Mouse (Mus musculus): ENCODE data around the gene Gm42742.

Gm42742 gene

DNA sequence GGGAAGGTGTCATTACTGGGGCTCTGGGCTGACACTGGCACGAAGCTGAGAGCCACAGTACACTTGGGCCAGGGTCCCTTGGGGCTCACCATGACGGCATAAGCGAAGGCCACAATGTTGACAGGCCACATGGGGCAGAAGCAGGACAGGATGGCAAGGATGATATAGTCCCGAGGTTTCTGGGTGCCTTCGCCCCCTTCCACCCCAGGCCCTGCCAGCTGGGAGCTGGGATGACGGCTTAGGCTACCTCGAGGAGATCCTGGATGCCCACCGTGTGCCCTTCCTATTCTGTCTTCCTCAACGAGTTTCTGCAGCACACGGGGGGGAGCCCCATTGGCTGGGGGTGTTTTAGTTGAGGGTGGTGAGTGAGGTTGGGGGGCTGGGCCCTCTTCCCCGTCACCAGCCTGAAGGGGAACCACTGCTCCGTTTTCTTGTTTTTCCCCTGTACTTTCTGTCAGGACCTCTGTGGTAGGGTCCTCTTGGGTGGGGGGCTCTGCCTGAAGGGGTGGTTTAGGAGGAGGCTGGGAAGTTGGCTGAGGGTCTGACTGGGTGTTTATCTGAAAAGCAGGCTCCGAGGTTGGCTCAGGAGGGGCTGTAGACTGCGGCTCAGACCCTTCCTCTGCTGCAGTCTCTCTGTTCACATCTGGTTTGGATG lies 1.5 kb downstream of the Gm42742 start:
- no peak for DNase-seq

DNA sequence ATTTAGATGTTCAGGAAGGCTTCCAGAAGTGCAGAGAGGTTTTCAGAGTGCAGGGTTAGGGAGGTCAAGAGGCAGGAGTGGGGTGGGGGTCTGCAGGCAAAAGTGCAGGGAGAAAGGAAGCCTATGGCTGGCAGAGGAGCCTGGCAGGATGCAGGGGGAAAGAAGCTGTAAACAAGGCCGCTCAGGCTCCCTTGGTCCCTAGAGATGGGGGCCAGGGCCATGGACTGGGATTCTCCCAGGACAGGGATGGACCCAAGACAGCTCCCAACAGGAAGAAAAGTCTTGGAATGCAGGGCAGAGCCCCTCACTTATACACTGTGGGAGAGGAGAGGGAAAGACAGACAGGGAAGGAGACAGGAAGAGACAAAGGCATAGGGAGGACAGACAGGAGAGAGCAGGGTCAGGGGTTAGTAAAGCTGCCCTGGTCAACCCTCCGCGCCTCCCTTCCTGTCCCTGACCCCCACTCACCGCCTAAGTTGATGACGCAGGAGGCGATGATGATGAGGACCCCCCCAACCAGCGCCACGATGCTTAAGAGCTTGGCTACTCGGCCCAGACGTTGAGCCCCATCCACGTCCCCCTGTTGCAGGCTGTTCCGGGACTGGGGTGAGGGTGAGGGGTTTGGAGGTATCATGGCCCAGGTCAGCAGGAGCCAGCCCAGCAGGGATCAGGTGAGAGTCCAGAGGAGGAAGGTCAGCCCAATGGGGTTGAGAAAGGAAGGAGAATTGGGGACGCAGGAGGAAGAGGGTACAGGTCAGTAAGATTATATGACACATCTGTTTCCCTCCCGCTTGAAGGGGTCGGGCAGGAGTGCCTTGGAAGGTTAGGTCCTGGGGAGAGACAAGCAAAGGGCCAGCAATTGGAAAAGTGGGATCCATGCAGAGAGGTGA lies 2.2 kb downstream of the Gm42742 start:
- no peak for DNase-seq

DNA sequence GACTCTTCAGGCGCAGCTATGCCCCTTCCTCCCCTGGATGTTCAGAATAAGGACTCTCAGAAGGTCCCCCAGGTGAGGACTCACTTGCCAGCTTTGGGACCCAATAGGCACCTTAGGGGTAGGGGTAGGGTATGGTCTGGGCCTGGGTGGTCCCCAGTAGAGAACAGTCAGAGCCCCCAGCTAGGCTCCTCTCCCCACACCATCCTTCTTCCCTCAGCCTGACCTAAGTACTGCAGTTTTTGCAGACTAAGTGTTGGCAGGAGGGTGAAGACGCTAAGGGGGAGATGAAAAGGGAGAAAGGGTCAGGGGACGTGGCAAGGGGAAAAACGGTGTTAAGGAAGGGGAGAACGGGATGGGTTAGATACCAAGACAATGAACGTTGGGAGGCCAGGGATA lies 2.9 kb downstream of the Gm42742 start:
- no peak for DNase-seq

DNA sequence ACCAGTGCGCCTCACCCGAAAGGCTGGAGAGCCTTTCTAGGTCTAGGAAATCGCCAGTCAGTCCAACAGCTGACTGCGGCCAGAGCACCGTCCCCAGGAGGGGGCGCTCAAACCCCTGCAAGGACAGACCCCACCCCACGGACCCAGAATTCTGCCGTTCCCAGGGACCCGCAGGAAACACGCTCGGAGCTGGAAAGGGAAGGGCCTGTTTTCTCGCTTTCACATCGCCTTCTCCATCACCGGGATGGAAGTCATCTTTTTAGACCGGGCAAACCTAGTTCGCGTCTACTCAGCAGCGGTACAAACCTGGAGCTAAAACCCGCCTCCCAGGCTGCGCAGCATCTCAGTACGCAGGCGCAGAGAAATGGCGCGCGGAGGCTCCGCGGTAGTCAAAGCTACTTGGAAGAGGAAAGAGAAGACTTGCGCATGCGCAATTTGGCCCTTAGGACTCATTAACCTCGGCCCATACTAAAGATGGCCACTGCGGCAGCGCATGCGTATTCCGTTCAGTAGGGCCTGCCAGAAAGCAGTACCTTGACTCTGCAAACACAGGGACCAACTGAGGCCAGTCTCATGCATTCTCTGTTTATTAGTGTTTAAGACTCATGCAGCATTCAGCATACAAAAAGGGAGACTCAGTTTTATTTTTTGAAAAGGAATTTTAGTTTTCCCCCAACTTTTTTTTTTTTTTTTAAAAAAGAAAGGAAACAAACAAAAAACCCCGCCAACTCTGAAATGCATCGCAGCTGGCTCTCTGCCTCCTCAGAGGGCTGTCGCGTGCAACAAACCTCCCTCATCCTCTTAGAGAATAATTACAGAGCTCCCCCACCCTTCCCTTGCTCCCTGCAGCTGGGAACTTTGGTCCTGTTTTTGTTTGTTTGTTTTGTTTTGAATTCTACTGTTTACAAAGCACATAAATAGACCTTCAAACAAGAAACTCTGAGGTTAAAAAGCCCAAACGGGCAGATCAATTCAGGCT lies 3.6 kb downstream of the Gm42742 start, which contains the start of gene Pagr1a:
Gene Pagr1a (minus strand): TSS at position 382 of the 979 bp plus-strand sequence.
- peak; percentile 98 for DNase-seq

DNA sequence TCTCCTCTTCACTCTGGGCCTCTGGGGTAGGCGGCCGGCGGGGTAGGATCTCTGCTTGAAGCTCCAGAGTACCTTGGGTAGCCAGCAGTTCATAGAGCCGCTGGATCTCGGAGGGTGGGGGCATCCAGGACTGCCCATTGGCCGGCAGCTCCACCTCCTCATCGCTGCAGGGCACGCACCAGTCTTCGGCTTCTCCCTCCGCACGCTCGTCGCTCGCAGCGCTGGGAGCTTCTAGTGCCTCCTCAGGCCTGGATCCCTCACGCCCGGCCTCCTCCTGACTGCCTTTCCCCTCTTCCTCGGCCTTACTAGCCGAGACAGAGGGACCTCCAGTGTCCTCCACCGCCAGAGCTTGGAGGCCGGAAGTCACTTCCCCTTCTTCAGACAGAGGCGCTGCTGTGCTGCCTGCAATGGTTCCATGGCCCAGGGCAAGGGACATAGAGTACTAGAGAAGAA lies 4.4 kb downstream of the Gm42742 start:
- DNase-seq: peak; percentile 70 to 79

DNA sequence TGATC lies 4.6 kb downstream of the Gm42742 start, which contains the start of gene Pagr1b:
Gene Pagr1b (minus strand): TSS at position 4 of the 5 bp plus-strand sequence.
- no peak for DNase-seq

DNA sequence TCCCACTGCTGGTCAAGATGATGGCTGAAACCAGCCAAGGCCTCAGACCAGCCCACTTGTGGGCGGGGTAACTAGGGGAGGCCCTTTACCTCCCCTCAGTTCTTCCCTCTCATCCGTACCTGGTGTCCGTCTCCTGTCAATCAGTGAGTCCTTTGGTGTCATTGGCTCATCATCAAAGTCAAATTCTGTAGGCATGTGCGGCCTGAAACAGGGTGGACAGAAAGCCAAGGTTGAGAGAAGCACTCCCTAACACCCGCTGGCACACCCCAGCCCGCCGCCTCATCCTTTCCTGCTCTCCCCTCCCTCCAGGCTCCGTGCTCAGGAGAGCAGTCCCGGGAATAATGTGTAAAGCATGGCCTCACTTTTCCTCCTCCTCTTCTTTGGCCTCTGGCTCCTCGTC lies 4.8 kb downstream of the Gm42742 start:
- peak; percentile 77 to 79 for DNase-seq

DNA sequence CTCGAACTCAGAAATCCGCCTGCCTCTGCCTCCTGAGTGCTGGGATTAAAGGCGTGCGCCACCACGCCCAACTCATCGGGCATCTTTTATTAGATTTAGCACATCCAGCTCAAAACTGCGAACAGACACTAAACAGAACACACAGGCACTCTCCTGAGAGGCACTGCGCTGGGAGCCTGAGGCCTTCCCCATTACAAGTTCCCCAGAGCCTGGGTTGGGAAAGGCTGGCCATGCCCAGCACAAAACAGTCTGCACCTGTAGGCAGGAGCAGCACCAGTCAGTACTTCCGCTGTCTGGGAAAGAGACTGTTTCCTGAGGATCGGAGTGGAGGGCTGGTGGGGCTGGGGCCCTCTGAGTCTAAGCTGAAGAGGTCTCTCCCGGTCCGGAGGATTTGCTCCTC lies 5.9 kb downstream of the Gm42742 start:
- DNase-seq: no peak

DNA sequence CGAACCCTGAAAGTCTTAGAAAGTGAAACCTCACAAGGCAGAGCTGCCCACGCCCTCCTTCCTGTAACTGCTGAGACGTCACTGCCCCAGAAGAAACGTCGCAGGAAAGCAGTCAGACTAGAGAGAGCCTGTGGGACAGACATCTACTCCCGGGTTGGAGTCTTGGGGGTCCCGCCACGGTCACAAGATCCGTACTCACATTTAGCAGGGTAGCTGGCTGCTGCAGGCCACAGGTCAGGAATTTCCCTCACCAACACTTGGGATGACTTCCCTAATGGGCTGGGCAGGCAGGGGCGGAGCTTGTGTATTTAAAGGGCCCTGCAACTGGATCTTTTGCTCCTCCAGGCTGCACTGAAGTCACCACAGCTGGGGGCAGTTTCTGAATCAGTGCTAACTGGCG lies 6.6 kb downstream of the Gm42742 start, which contains the start of gene Mvp:
Gene Mvp (minus strand): TSS at position 302 of the 400 bp plus-strand sequence.
- peak; percentile 87 to 88 for DNase-seq

DNA sequence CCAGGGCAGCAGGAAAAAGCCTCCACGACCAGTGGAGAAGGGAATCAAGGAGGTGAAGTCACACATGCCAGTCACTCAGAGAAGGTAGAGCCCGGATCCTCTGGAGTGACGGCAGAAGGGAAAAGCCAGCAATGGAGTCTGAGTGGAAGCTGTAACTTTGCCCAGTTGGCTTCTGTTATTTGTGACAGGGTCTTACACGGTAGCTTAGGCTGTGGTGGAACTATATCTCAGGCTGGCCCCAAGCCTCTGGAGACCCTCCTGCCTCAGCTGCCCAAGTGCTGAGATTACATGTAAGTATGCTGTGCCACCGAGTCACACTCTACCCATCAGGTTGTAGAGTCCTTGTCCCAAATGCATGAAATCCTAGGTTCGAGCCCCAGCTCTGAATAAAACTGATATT lies 7.5 kb downstream of the Gm42742 start:
- DNase-seq: no peak

DNA sequence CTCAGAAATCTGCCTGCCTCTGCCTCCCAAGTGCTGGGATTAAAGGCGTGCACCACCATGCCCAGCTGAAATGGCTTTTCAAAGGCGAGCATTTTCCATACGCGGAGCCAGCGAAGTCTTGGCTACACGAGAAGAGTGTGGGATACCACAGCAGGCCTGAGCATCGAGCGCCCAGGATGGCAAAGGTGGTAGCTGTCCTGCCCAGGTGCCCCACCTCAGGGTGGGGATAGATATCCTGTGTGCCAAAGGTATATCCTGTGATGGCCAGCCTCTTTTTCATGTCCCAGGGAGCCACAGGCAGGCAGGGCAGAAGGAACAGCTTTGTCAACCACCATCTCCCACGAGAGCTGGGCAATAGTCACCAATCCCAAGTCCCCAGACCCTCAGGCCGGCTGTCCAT lies 8.1 kb downstream of the Gm42742 start:
- DNase-seq: no peak

DNA sequence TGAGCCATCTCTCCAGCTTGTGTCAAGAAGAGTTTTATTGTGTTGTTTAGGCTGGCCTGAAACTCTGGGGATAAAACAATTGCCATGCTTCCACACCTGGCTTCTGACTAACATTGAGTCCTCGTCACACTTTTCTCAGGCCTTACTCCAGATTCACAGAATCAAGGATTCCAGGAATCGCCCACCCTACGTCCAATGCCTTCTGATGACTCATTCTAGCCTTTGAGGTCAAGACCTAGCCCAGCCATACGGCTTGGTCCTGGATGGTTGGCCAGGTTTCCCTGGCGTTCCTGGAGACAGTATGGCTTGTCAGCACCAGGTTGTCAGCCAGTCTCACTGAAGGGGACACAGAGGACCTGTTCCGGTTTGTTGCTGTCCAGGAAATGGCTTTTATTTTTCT lies 8.5 kb downstream of the Gm42742 start:
- DNase-seq: no peak

DNA sequence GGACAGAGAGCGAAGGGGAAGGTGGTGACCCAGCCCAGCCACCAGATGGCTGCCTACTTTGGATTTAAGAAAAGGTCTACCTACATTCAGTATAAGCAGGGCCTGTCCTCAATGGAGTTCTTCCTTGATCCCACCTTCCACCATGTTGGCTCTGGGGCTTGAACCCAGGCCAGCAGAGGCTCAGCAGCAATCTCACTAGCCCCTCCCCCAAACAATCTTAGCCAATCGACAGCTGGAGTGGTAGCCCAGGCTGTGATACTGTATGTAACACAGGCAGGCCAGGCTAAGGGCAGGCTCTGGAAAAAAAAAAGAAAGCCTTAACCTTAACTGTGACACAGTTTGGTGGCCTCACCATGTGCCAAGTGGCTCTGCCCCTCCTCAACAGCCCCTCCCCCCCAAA lies 9.2 kb downstream of the Gm42742 start:
- DNase-seq: no peak

DNA sequence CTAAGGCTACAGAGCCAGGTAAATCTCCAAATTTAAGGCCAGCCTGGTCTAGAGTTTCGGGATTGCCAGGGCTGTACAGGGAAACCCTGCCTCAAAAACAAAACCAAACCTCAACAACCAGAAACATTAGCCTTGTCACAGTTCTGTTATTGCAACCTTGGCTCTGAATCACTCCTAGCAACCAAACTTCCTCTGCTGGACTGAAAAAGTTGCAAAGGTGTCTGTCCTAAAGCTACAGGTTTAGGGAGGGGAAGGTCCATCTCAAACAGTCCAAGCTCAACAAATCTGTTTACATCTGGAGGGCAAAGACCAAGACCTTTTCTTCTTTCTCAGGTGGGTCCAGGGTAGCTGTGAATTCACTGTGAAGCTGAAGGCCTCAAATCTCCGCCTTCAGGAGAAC lies 9.8 kb downstream of the Gm42742 start:
- DNase-seq: no peak

DNA sequence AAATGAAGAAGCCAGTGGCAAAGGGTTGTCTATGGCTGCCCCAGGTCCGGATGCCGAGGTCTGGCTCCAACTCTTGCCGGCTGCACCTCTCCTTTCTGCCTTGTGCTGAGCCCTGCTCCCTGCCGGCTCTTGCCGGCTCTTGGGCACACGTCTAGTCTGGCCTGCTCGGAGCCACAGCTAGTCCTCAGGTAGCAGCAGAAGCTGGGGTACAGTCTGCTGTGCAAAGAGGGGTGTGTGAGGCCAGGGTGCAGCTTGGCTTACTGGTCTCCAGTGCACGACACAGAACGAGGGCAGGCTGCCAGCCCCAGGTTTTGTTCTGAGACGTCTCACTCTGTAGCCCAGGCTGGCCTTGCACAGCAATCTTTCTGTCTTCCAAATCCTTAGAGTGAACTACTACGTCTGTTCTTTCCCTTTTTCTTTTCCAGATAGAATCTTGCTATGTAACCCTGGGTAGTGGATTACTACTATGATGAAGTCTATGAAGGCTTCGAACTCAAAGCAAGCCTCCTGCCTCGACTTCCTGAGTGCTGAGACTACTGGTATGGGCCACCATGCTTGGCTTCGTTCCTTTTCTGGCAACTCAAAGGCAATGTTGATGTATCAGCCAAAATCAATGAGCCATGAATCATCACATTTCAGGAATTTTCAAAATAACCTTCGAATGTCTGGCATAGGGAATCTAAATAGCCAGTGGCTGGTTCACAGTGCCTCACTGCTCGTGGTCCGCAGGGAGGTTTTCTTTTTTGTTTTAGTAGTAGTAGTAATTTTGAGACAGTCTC lies 11.4 kb downstream of the Gm42742 start:
- no peak for DNase-seq

DNA sequence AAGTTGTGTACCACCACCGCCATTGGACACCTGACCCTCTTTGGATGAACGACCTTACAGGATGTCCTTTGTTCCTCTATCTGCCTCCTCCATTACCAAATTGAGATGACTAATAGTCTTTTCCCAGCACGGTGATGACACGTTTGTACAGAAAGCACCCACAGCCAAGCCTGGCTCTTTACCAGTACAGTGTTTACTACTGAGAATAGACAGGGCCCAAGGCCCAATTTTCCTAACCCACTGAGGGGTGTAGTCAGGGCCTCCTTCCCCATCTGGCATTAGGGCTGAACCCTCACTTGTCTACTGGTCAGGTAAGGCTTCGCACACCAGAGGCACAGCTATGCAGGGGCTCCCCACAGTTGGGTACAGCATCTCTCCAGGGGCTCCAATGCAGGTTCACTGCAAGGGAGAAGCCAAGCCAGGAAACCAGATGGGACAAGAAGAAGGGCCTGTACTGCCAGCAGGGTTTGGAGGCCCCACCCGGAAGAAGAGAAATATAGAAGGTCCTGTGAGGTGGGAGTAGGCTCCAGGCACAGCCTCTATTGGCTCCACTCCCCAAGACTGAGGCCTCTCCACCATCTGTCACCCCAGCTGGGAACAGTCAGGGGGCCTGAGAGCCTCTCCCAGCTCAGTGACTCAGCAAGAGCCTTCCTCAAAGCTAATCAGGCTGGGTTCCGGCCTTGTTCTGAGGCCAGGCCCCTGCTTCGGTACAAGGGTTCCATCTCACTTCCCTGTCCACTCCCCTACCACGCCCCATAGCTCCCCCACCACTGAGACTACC lies 12.5 kb downstream of the Gm42742 start:
- DNase-seq: peak; percentile 51 to 60

DNA sequence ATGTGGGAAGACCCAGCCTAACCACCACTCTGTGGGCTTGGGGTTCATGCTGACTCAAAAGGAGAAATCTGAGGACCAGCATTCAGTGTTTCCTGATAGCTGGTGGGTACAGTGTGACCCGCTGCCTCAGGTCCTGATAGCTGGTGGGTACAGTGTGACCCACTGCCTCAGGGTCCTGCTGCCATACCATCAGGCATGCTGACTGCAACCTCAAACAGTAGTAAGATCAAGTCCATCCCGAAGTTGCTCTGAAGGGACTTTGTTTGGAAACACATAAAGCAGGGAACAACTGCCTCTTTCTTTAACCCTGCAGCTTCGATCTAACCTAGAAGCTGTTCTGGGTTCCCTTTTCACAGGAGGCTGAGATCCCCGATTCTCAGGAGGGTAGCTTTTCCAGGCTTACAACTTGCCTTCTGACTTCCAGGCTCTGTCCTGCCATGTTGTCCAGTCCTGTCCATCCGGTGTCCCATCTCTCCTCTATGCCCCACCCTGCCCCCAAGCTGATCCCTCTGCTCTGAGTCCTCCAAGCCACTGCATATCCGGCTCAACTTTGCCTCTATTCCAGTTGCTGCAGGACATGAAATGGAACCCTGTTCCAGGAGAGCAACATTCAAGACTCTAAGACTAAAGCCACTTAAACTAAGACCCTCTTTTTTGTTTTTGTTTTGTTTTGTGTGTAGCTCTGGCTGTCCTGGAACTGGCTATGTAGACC lies 13.4 kb downstream of the Gm42742 start:
- DNase-seq: no peak

DNA sequence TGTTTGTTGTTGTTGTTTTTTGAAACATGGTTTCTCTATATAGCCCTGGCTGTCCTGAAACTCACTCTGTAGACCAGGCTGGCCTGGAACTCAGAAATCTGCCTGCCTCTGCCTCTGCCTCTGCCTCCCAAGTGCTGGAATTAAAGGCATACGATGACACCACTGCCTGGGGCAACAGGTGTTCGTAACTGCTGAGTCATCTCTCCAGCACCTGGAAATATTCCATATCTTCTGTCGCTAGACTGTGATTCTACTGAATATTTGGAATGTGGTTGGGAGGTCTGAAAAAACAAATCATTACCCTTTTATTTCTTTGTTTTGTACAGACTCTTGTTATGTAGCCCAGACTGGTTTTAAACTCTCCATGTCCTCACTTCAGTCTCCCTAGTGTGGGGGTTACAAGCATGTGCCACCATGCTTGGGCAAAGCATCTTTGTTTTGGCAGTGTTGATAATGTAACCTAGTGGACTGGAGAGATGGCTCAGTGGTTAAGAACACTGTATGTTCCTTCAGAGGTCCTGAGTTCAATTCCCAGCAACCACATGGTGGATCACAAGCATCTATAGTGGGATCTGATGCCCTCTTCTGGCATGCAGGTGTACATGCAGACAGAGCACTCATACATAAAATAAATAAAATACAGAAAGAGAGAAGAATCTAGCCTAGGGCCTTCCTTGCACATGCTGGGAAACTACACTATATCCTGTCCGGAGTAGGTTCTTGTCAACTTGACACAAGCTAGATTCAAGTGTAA lies 16.6 kb downstream of the Gm42742 start:
- no peak for DNase-seq

DNA sequence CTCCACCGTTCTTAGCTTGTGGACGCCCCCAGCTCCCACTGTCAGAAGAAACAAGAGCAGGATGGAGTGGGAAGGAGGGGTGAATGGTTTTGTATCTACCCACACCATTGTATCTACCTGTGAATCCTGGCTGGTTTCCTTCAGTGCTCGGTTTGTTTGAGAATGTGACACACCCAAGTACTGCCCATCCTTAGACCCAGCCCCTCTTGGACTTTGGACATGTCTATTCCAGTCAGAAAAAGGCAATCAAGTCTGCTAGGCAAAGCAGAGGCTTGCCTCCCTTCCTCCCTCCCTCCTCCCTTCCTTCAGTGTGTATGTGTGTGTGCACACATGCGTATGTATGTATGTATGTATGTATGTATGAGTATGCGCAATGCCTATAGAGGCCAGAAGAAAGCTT lies 17.3 kb downstream of the Gm42742 start:
- DNase-seq: no peak

DNA sequence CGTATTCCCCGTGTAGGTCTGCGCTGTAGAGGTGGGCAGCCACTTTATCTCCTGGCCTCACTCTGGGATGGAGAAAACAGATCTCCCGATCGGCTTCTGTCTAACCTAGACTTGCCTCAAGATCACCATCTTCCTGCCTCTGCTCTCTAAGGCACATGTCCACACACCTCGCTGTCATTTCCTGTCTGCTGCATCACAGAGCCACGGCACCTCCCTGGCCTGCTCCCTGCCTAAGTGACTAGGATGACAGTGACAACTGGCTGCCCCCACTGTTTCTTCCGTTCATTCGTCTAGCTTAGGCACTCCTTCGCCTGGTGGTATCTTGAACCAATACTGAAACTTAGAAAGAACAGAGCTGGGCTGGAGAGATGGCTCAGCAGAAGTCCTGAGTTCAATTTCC lies 21.3 kb downstream of the Gm42742 start:
- no peak for DNase-seq
